Mouse (Mus musculus): Measurements from ENCODE around the gene Lhx9.

Gene Lhx9

GRCm38 (mm10) chr1:138839809-138840430 is 8.5 kb downstream of the Lhx9 start:
- peak; percentile 40 for DNase-seq (ENCODE audit: low spot score)

DNA sequence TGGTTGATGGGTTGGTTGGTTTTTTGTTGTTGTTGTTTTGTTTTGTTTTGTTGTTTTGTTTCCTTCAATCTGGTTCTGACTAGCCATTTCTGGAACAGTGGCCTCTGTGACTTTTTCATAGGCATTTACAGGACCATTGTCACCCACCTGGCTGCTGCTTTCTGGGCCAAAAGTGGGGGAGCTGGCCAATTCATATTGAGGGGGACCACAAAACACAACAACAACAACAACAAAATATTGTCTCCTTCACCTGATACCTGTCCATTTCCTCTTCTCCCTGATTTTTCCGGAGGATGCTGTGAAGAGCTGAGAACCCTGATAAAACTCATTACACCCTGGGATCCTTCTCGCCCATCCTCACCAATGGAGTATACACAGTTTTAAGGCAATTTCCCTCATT is 9.1 kb downstream of the Lhx9 start:
- DNase-seq (ENCODE audit: low spot score) = no peak

DNA sequence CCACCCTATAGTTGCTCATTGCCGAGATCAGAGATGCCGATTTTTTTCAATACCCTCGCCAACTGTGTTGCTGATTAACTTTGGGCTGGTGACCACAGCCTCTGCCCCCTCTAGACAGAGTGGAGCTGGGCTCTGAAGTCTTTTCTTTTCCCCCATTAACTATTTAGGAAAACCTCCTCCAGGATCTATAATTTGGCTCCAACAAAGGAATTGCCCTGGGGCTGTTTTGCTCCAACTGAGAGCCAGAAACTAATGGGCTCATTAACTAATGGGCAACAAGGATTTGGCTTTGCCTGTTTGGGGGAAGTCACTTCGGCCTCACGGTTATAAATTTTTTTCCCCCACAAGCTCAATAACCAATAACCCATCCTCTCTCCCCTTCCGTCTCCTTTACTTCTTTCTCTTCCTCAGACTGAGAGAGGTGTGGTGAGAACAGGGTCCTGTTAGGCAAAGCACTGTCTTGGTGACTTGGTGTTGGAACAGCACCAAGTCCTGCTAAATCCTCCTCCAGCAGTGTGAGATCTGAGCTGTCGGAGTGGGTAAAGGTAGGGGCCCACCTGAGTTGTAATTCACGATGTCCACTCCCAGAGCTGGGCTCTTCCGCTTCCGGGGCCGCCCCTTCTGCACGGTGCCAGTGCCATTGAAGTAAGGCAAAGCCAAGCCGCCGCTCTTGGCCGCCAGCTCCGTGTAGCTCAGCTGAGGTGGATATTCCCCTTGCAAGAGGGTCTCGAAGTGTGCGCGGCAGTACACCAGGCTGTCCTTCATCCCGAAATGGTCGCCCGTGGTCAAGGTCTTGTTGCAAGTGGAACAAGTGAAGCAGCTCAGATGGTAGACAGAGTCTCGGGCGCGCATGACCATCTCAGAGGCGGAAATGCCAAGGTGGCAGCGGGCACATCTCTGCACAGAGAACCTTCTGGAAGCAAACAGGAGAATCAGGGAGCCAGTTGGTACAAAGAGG is 10.3 kb downstream of the Lhx9 start:
- peak; percentile 45 for DNase-seq (ENCODE audit: low spot score)

- DNase-seq (ENCODE audit: low spot score) = peak; percentile 81
Measured at GRCm38 (mm10) chr1:138835355-138835900, 12.9 kb downstream of the Lhx9 start.

GRCm38 (mm10) chr1:138831309-138831708 is 17.1 kb downstream of the Lhx9 start:
- DNase-seq (ENCODE audit: low spot score) = peak; percentile 80

DNA sequence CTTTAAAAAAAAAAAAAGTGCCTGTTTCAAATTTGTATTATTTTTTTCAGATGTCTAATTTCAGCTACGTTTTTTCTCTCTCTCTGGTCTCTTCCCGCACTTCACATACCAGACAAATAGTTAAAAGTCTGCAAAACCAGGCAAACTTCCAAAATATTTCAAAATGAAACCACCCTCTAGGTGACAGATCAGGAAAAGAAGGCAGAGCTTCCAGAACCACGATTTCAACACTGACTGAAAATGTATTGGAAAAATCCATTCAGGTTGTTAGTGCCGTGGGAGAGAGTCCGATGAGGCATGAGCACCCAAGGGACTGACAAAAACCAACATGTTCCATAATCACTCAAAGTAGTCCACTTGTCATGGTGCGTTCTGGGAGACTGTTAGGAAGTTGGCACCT is 21.5 kb downstream of the Lhx9 start:
- no peak for DNase-seq (ENCODE audit: low spot score)

GRCm38 (mm10) chr1:138822985-138823322 is 25.4 kb downstream of the Lhx9 start:
- no peak for DNase-seq (ENCODE audit: low spot score)

DNA sequence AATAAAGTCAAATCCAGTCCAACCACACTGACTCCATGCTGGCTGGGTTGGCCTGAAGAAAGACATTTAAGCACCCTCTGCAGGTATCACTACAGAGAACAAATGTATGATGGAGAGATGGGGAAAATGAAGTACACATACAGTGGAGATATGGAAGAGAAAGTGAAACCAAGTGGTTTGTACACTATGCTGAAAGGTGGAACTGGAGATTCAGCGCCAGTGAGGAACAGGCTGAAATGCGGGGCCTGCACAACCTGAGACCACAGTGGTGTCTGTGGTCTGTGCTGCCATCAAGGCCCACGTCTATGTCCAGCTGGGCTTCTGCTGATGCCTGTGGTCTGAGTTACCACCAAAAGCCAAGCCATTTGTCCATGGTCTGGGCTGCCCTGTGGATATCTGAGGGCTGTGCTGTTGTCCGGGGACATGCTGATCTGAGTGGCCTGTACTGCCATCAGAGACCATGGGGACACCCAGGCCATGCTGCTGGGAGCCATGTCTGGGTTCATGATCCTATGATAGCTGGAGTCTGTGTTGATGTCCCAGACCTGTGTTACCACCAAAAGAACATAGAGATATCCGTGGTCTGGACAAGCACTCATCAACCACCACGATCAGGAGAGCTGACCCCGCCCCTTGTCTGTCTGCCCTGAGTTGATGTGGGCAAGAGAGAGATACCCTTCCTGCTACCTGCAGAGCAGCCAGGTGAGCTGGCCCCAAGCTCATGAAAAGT is 26.0 kb downstream of the Lhx9 start:
- DNase-seq (ENCODE audit: low spot score) = no peak

GRCm38 (mm10) chr1:138801732-138802131 is 46.6 kb downstream of the Lhx9 start:
- DNase-seq (ENCODE audit: low spot score) = no peak

GRCm38 (mm10) chr1:138801296-138801695 is 47.1 kb downstream of the Lhx9 start:
- no peak for DNase-seq (ENCODE audit: low spot score)

- DNase-seq (ENCODE audit: low spot score) = no peak
Measured at GRCm38 (mm10) chr1:138799692-138800314, 48.6 kb downstream of the Lhx9 start.

GRCm38 (mm10) chr1:138798110-138798509 is 50.3 kb downstream of the Lhx9 start:
- DNase-seq (ENCODE audit: low spot score) = no peak

- DNase-seq (ENCODE audit: low spot score) = no peak
Measured at GRCm38 (mm10) chr1:138785856-138786255, 62.5 kb downstream of the Lhx9 start.

- peak; percentile 31 for DNase-seq (ENCODE audit: low spot score)
Measured at GRCm38 (mm10) chr1:138784019-138784418, 64.4 kb downstream of the Lhx9 start.

Data from embryo, embryonic 10.5 days (tissue).